Mouse (Mus musculus) myocyte (in vitro differentiated cells): ENCODE measurements at regions not wholly inside any gene's neighbourhood (a gene's known extent, or its start where the extent isn't known, plus 50 kb on each side); places are given as distances from the start of the nearest gene placed in this dataset.

Source experiments
- H3K27me3 ChIP-seq: one replicate; pipeline ENCODE4 v1.6.1; 2011; ENCODE audit not compliant: control insufficient read depth, insufficient read depth, insufficient read length
- H3K36me3 ChIP-seq: one replicate; pipeline ENCODE4 v1.6.1; 2011; ENCODE audit not compliant: control insufficient read depth, insufficient read depth
- H3K4me2 ChIP-seq: one replicate; pipeline ENCODE4 v1.6.1; 2011; ENCODE audit warnings: low read depth, control low read depth
- H3K4me3 ChIP-seq: one replicate; pipeline ENCODE4 v1.5.1; 2011; ENCODE audit warnings: mild to moderate bottlenecking, control low read depth, moderate library complexity
- H3K79me2 ChIP-seq: one replicate; pipeline ENCODE4 v1.6.1; 2011; ENCODE audit not compliant: control insufficient read depth, insufficient read depth
- H3ac ChIP-seq: one replicate; pipeline ENCODE4 v1.6.1; 2011; ENCODE audit not compliant: control insufficient read depth, insufficient read length
- CEBPB ChIP-seq: IDR thresholded peaks from 2 replicates; pipeline ENCODE4 v1.6.1; 2011; ENCODE audit warnings: mild to moderate bottlenecking, moderate library complexity; ENCODE audit not compliant: poor library complexity, insufficient read depth, severe bottlenecking
- E2F4 ChIP-seq: IDR thresholded peaks from one replicate; pipeline ENCODE4 v1.6.1; 2011; ENCODE audit warnings: mild to moderate bottlenecking, control low read depth, moderate library complexity; ENCODE audit not compliant: insufficient read depth
- MAX ChIP-seq: IDR thresholded peaks from one replicate; pipeline ENCODE4 v1.6.1; 2011; ENCODE audit warnings: low read depth, mild to moderate bottlenecking, control low read depth
- MYOD1 ChIP-seq, 3 experiments: IDR thresholded peaks; one replicate each; pipeline ENCODE4 v1.6.1; 2011; ENCODE audit warnings: control low read depth in 2 of 3, low read depth in 2 of 3, mild to moderate bottlenecking in 2 of 3, moderate library complexity in 1 of 3; ENCODE audit not compliant: insufficient read length in 2 of 3, control insufficient read depth in 1 of 3
- MYOG ChIP-seq, 3 experiments: IDR thresholded peaks; one replicate each; pipeline ENCODE4 v1.6.1; 2011; ENCODE audit warnings: control low read depth in 2 of 3, low read depth in 2 of 3, mild to moderate bottlenecking in 2 of 3; ENCODE audit not compliant: insufficient read length in 2 of 3, control insufficient read depth in 1 of 3, insufficient read depth in 1 of 3
- POLR2A ChIP-seq: IDR thresholded peaks from one replicate; pipeline ENCODE4 v1.6.1; 2011; ENCODE audit warnings: low read depth, mild to moderate bottlenecking, control low read depth, moderate library complexity; ENCODE audit not compliant: insufficient read length
- POLR2AphosphoS2 ChIP-seq: IDR thresholded peaks from one replicate; pipeline ENCODE4 v1.6.1; 2011; ENCODE audit warnings: low read depth, control low read depth; ENCODE audit not compliant: insufficient read length
- REST ChIP-seq: IDR thresholded peaks from one replicate; pipeline ENCODE4 v1.6.1; 2011; ENCODE audit warnings: mild to moderate bottlenecking, control low read depth, moderate library complexity; ENCODE audit not compliant: insufficient read depth, insufficient read length
- SRF ChIP-seq: IDR thresholded peaks from one replicate; pipeline ENCODE4 v1.6.1; 2011; ENCODE audit warnings: low read depth; ENCODE audit not compliant: control insufficient read depth, insufficient read length
- TCF12 ChIP-seq: IDR thresholded peaks from one replicate; pipeline ENCODE4 v1.6.1; 2011; ENCODE audit warnings: mild to moderate bottlenecking, control low read depth; ENCODE audit not compliant: poor library complexity, insufficient read depth, severe bottlenecking
- TCF3 ChIP-seq: IDR thresholded peaks from one replicate; pipeline ENCODE4 v1.6.1; 2011; ENCODE audit warnings: low read depth, control low read depth; ENCODE audit not compliant: insufficient read length
- USF1 ChIP-seq: IDR thresholded peaks from one replicate; pipeline ENCODE4 v1.6.1; 2011; ENCODE audit warnings: low read depth, mild to moderate bottlenecking, control low read depth, moderate library complexity

- Histone ChIP-seq H3K4me3 (no peak overlapping the region), H3K27me3 (no peaks in the 10 kb centered on the region), H3K36me3 (no peaks in the 10 kb centered on the region), H3K79me2 (no peaks in the 10 kb centered on the region), H3ac (no peak overlapping the region), H3K4me2 (no peak overlapping the region)
- TF ChIP-seq TCF12 = no peak
- no peak for TF ChIP-seq MYOD1 (IDR thresholded peaks at IDR 0.05; ENCODE audit: control insufficient read depth in 1 of 3, insufficient read length in 2 of 3, low read depth in 2 of 3)
- TF ChIP-seq E2F4 = no peak
- no peak for TF ChIP-seq POLR2AphosphoS2
- TF ChIP-seq TCF3 = no peak
- no peak for TF ChIP-seq USF1
- TF ChIP-seq SRF = no peak
- no peak for TF ChIP-seq MYOG (IDR thresholded peaks at IDR 0.05; ENCODE audit: control insufficient read depth in 1 of 3, insufficient read depth in 1 of 3, insufficient read length in 2 of 3, low read depth in 2 of 3)
- TF ChIP-seq REST = no peak
- no peak for TF ChIP-seq CEBPB
- no peak for TF ChIP-seq MAX
- TF ChIP-seq POLR2A = no peak
Observed at GRCm38 (mm10) chr14:25074022-25074800, 384.8 kb upstream of the Zmiz1 start.

- H3ac ChIP-seq = no peak overlapping the region
- no peaks in the 10 kb centered on the region for H3K27me3 ChIP-seq
- no peak for TF ChIP-seq TCF12
- no peak for TF ChIP-seq SRF
- TF ChIP-seq E2F4 = no peak
- TF ChIP-seq USF1 = no peak
- TF ChIP-seq POLR2A = no peak
- TF ChIP-seq TCF3 = no peak
- no peak for TF ChIP-seq CEBPB
- no peak for TF ChIP-seq REST
- no peak for TF ChIP-seq MYOG (IDR thresholded peaks at IDR 0.05; ENCODE audit: control insufficient read depth in 1 of 3, insufficient read depth in 1 of 3, insufficient read length in 2 of 3, low read depth in 2 of 3)
- no peak for TF ChIP-seq MAX
- TF ChIP-seq MYOD1 (IDR thresholded peaks at IDR 0.05; ENCODE audit: control insufficient read depth in 1 of 3, insufficient read length in 2 of 3, low read depth in 2 of 3) = no peak
- TF ChIP-seq POLR2AphosphoS2 = no peak
- H3K4me2 ChIP-seq = no peak overlapping the region
- no peaks in the 10 kb centered on the region for H3K79me2 ChIP-seq
- H3K36me3 ChIP-seq = no peaks in the 10 kb centered on the region
- no peak overlapping the region for H3K4me3 ChIP-seq
Observed at GRCm38 (mm10) chr14:25074891-25075290, 384.1 kb upstream of the Zmiz1 start.

GRCm38 (mm10) chr14:25080431-25080830 lies 378.6 kb upstream of the Zmiz1 start:
- Histone ChIP-seq H3K79me2 (no peaks in the 10 kb centered on the region), H3K36me3 (no peaks in the 10 kb centered on the region), H3K27me3 (no peaks in the 10 kb centered on the region), H3ac (no peak overlapping the region), H3K4me2 (no peak overlapping the region), H3K4me3 (no peak overlapping the region)
- TF ChIP-seq USF1 (no peak), MYOG (IDR thresholded peaks at IDR 0.05; ENCODE audit: control insufficient read depth in 1 of 3, insufficient read depth in 1 of 3, insufficient read length in 2 of 3, low read depth in 2 of 3) (no peak), TCF3 (no peak), CEBPB (no peak), MAX (no peak), MYOD1 (IDR thresholded peaks at IDR 0.05; ENCODE audit: control insufficient read depth in 1 of 3, insufficient read length in 2 of 3, low read depth in 2 of 3) (no peak), TCF12 (no peak), POLR2AphosphoS2 (no peak), REST (no peak), SRF (no peak), E2F4 (no peak), POLR2A (no peak)

GRCm38 (mm10) chr14:25083847-25084246 lies 375.1 kb upstream of the Zmiz1 start:
- peak in 2 of 3 experiments; percentile 100 for TF ChIP-seq MYOD1 (IDR thresholded peaks at IDR 0.05; ENCODE audit: control insufficient read depth in 1 of 3, insufficient read length in 2 of 3, low read depth in 2 of 3)
- no peak for TF ChIP-seq USF1
- peak; percentile 98 for TF ChIP-seq TCF3
- TF ChIP-seq MYOG (IDR thresholded peaks at IDR 0.05; ENCODE audit: control insufficient read depth in 1 of 3, insufficient read depth in 1 of 3, insufficient read length in 2 of 3, low read depth in 2 of 3) = peak; percentile 67 to 100 (median 100)
- peak; percentile 95 for TF ChIP-seq TCF12
- no peak for TF ChIP-seq MAX
- no peak for TF ChIP-seq POLR2A

More at GRCm38 (mm10) chr14:25083847-25084246, 375.1 kb upstream of the Zmiz1 start:
- Histone ChIP-seq H3K36me3 (no peaks in the 10 kb centered on the region), H3K27me3 (no peaks in the 10 kb centered on the region), H3ac (no peak overlapping the region), H3K79me2 (no peaks in the 10 kb centered on the region), H3K4me2 (peak overlapping the region; percentile 1), H3K4me3 (no peak overlapping the region)
